Mouse (Mus musculus) stomach, embryonic 16.5 days (tissue): Measurements from ENCODE around the gene Ankrd54. TPM values are rescaled to one million over a fixed set of nuclear protein-coding genes. Genes with fewer than 3 reads are reported as not detected.

Source experiments
- ATAC-seq: fragments of 200-750 bp; cut with Nextera tagmentation; 2 replicates; pipeline ENCODE4 v1.8.0; 2017; ENCODE audit warnings: moderate number of reproducible peaks, moderate TSS enrichment; ENCODE audit not compliant: insufficient read depth, low FRiP score
- H3K27ac ChIP-seq: fragments of 300-500 bp; sonication (generic); 2 replicates; pipeline ENCODE4 v1.5.1; 2014; ENCODE audit warnings: low read length
- H3K27me3 ChIP-seq: fragments of 300-500 bp; sonication (generic); 2 replicates; pipeline ENCODE4 v1.6.1; 2014; ENCODE audit warnings: low read length, control low read depth, mixed read lengths; ENCODE audit not compliant: control insufficient read depth, insufficient read depth
- H3K36me3 ChIP-seq: fragments of 300-500 bp; sonication (generic); 2 replicates; pipeline ENCODE4 v1.6.1; 2014; ENCODE audit warnings: low read length; ENCODE audit not compliant: control insufficient read depth, insufficient read depth
- H3K4me1 ChIP-seq: fragments of 300-500 bp; sonication (generic); 2 replicates; pipeline ENCODE4 v1.6.1; 2014; ENCODE audit warnings: low read length, control low read depth, mixed read lengths; ENCODE audit not compliant: control insufficient read depth, insufficient read depth
- H3K4me2 ChIP-seq: fragments of 300-500 bp; sonication (generic); 2 replicates; pipeline ENCODE4 v1.6.1; 2014; ENCODE audit warnings: low read depth, low read length, mixed read lengths
- H3K4me3 ChIP-seq: fragments of 300-500 bp; sonication (generic); replicated peaks from 2 replicates; pipeline ENCODE4 v1.5.1; 2014; ENCODE audit warnings: mild to moderate bottlenecking, low read length
- H3K9ac ChIP-seq: fragments of 300-500 bp; sonication (generic); 2 replicates; pipeline ENCODE4 v1.6.1; 2014; ENCODE audit warnings: low read length
- H3K9me3 ChIP-seq: fragments of 300-500 bp; sonication (generic); replicated peaks from 2 replicates; pipeline ENCODE4 v1.6.1; 2016; ENCODE audit warnings: low read length, control low read depth; ENCODE audit not compliant: control insufficient read depth
- WGBS: fragments of 180-500 bp; shearing (Covaris S2); extraction: QIAGEN DNeasy Blood & Tissue Kit; methylation state at CpG from one replicate; pipeline ENCODE4 v1.1.7; 2014; 5-methylcytosine and 5-hydroxymethylcytosine counted together
- polyA plus RNA-seq: library from polyadenylated mRNA; unstranded; fragments of >200 nt; fragmentation: Nextera tagmentation; extraction: Ambion mirVana; gene quantifications from 2 replicates; pipeline ENCODE4 v1.2.1, GENCODE M21; 2015

The Ankrd54 gene
- polyA plus RNA-seq, 1 experiment from 2014 or later, result 35.8 TPM

DNA sequence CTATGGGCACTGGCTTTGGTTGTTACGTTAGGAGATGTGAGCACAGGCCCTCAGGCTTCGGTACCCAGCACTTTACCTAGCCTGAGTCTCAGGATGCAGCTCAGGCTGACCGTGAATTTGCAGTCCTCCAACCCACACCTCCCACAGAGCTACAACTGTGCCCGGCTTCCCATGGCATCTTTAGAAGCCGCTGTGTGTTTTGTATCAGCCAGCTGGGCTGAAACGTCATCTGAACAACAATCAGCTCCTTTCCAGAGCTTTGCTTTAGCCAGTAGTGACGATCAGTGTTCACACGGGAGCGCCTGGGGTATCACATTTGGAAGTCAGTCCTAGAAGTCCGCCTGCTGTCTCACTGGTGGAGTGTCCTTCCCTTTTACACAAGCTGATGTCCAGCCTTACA lies 40.6 kb upstream of the Ankrd54 start:
- no peak overlapping the region for H3K9ac ChIP-seq
- WGBS, result 69% methylated on average over 10 of the region's 10 CpGs
- no peaks in the 10 kb centered on the region for H3K9me3 ChIP-seq
- H3K27ac ChIP-seq, result no peak overlapping the region
- no peaks in the 10 kb centered on the region for H3K36me3 ChIP-seq
- no peak overlapping the region for H3K4me2 ChIP-seq
- peaks cover 20% of the 10 kb centered on the region for H3K4me1 ChIP-seq
- ATAC-seq, result no peak
- H3K4me3 ChIP-seq, result no peak overlapping the region
- H3K27me3 ChIP-seq, result no peaks in the 10 kb centered on the region

DNA sequence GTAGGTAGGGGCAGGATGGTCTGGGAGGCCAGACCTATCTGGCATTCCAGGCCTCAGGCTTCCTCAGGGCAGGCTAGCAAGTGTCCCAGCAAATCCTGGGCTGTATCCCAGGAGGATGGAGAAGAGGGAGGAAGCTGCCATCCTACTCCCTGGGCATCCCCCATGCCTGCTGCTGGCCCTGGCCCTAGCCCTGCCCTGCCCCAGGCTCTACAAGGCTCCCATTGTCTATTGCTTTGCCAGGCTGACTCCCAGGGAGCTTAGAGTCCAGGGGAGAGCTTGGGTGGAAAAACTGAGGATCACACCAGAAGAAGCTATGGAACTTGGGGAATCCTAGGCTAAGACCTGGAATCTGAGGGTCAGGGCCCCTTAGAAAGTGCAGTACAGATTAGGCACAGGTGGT lies 38.8 kb upstream of the Ankrd54 start:
- peak overlapping the region; percentile 23; the same call in 1 of the 2 replicates for H3K9ac ChIP-seq

DNA sequence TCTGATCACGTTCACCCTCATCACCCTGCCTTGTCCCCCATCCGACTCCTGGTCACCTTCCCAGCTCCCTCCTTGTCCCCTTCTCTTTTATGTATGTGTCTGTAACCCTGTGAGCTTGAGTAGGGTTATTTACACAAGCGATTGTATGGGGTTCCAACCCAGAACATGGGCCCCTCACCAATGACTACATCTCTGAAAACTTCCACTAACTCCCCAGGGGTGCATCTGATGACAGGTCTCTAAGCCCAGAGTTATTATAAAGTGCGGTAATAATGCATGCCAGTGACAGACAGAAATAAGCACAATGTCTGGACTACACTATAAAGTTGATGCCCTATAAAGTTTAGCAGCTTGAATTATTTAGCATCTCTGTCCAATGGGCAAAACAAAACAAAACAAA lies 37.7 kb upstream of the Ankrd54 start:
- no peak overlapping the region for H3K4me3 ChIP-seq
- H3K36me3 ChIP-seq, result no peaks in the 10 kb centered on the region
- H3K9ac ChIP-seq, result no peak overlapping the region
- no peak for ATAC-seq
- H3K4me2 ChIP-seq, result no peak overlapping the region
- WGBS, result 71% methylated on average over 4 of the region's 4 CpGs
- peaks cover 39% of the 10 kb centered on the region for H3K4me1 ChIP-seq
- H3K9me3 ChIP-seq, result no peaks in the 10 kb centered on the region
- no peaks in the 10 kb centered on the region for H3K27me3 ChIP-seq
- no peak overlapping the region for H3K27ac ChIP-seq

More for the DNA sequence above, 38.8 kb upstream of the Ankrd54 start:
- Histone ChIP-seq H3K9me3 (no peaks in the 10 kb centered on the region), H3K4me3 (no peak overlapping the region), H3K4me2 (no peak overlapping the region), H3K36me3 (no peaks in the 10 kb centered on the region), H3K4me1 (peaks cover 34% of the 10 kb centered on the region), H3K27me3 (no peaks in the 10 kb centered on the region), H3K27ac (peak overlapping the region; percentile 30; the same call in 1 of the 2 replicates)
- ATAC-seq, result no peak

DNA sequence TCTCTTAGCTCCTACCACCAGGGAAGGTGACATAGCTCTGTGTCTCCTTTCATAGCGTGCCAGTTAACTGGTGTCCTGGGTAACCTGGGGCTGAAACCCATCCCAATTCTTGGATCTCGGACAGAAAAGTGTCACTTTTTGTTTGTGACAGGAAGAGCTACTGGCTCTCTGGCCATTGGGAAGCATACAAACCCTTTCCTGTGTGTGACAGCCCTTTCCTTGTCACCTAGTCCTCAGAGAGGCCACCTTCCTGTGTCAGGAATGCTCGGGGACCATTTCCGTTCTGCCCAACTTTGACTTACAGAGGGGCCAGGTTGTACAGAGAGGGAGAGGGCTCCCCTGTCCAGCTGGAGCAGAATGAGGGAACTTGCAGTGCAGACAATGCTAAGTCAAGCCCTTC lies 36.8 kb upstream of the Ankrd54 start:
- Histone ChIP-seq H3K27me3 (no peaks in the 10 kb centered on the region), H3K9me3 (no peaks in the 10 kb centered on the region), H3K4me3 (no peak overlapping the region), H3K9ac (no peak overlapping the region; the same call in 1 of the 2 replicates), H3K27ac (peak overlapping the region; percentile 95), H3K4me2 (no peak overlapping the region), H3K4me1 (peaks cover 39% of the 10 kb centered on the region), H3K36me3 (no peaks in the 10 kb centered on the region)
- ATAC-seq, result no peak
- WGBS, result 74% methylated on average over 4 of the region's 4 CpGs

DNA sequence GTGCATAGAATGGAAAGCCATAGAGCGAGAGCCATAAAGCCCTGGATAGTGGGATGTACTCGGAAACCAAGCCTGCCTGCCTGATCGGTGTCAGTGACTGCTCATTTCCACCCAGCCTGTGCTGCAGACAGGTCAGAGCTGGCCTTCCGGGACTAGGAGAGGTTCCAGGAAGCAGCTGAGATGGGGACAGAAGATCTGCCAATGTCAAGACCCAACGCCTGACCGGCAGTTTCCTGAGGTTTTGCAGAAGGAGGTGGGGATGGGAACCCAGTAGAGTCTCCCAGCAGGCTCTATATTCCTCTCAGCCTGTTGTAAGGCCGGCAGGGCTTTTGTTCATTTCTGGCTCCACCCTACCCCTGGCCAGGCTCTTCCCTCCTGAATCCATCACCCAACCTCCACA lies 36.2 kb upstream of the Ankrd54 start:
- Histone ChIP-seq H3K9me3 (no peaks in the 10 kb centered on the region), H3K27me3 (no peaks in the 10 kb centered on the region), H3K4me3 (no peak overlapping the region), H3K9ac (peak overlapping the region; percentile 28; the same call in 1 of the 2 replicates), H3K4me2 (no peak overlapping the region), H3K4me1 (peaks cover 39% of the 10 kb centered on the region), H3K36me3 (no peaks in the 10 kb centered on the region), H3K27ac (peak overlapping the region; percentile 95)
- ATAC-seq, result no peak
- 55% methylated on average over 7 of the region's 7 CpGs for WGBS

DNA sequence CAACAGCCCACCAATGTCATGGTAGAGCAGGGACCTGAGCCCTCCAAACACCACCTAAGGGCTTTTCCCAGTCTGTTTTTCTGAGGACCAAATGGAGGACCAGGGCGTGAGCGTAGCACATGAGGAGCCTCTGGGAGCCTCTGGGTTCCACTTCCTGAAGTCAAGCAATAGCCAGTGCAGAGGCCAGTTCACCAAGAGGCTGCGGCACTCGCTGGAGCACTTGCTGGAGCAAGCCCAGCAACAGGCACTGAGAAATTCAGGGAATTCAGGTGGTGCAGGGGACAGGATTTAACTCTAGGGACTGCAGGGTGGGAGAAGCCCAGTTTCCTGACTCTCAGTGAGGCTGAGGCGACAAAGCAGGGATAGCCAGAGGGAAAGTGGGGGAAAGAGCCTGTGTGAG lies 35.5 kb upstream of the Ankrd54 start:
- Histone ChIP-seq H3K4me2 (0 out of 2 replicates have a peak overlapping the region, but pooled peaks have one; percentile 35), H3K4me3 (no peak overlapping the region), H3K9me3 (no peaks in the 10 kb centered on the region), H3K9ac (peak overlapping the region; percentile 57), H3K36me3 (no peaks in the 10 kb centered on the region), H3K27ac (peak overlapping the region; percentile 95), H3K27me3 (no peaks in the 10 kb centered on the region), H3K4me1 (peaks cover 39% of the 10 kb centered on the region)
- no peak for ATAC-seq
- WGBS, result 52% methylated on average over 5 of the region's 5 CpGs

DNA sequence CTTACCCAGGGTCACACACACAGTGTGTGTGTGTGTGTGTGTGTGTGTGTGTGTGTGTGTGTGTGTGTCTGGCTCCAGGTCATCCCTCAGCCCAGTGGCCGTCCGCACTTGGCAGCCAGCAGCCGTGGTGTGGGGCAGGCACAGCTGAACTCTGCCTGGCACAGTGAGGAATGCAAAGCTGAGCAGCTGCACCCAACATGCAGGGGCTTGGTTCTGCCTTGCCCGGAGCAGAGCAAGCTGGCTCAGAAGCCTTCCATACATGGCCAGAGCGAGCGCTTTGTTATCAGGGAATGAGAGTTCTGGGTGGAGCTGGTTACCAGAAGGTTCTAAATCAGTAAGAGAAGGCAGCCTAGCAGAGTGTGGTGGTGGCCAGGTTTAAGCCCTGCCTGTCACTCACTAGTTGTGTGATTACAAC lies 34.9 kb upstream of the Ankrd54 start:
- Histone ChIP-seq H3K9me3 (no peaks in the 10 kb centered on the region), H3K4me3 (no peak overlapping the region), H3K4me1 (peaks cover 39% of the 10 kb centered on the region), H3K9ac (peak overlapping the region; percentile 57), H3K27me3 (no peaks in the 10 kb centered on the region), H3K36me3 (no peaks in the 10 kb centered on the region), H3K4me2 (peak overlapping the region; percentile 35), H3K27ac (peak overlapping the region; percentile 95)
- WGBS, result 18% methylated on average over 6 of the region's 6 CpGs
- peak; percentile 87 for ATAC-seq

DNA sequence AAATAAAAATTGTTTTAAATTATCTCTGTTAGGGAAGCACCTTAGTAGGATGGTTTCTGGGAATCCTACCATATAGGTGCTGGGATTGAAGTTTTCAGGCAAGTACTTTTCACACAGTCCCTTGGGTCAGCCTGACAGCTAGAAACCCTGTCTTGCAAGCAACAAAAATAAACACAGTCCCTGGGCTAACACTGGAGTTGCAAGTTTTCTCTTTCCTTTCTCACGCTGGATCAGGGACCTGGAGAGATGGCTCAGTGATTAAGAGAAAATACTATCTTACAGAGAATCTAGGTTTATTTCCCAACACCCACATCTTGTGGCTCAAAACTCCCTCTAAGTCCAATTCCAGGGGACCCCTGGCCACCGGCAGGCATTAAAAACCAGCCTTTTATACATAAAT lies 34.4 kb upstream of the Ankrd54 start:
- no peak for ATAC-seq
- peaks cover 39% of the 10 kb centered on the region for H3K4me1 ChIP-seq
- H3K9me3 ChIP-seq, result no peaks in the 10 kb centered on the region
- H3K27ac ChIP-seq, result peak overlapping the region; percentile 95
- peak overlapping the region; percentile 35 for H3K4me2 ChIP-seq
- no peaks in the 10 kb centered on the region for H3K27me3 ChIP-seq
- WGBS, result 15% methylated on average over 2 of the region's 2 CpGs
- peak overlapping the region; percentile 57 for H3K9ac ChIP-seq
- no peak overlapping the region for H3K4me3 ChIP-seq
- H3K36me3 ChIP-seq, result no peaks in the 10 kb centered on the region

DNA sequence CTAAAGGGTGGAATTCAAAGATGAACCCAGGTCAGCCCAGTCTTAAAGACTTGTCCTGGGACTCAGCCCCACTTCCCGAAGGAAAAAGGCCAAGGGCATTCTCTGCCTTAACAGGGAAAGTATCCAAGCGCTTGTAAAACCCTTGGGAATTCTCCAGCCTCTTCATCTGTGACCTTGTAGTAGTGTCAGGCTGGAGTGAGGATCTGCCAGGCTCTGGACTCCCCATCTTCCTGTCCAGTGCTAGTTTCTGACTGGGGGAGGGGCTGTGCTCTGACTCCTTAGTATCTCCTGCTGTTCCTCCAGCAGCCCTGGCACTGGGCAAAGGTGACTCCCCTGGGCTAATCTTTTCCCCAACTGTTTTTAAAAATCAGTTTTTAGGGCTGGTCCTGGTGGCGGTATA lies 33.9 kb upstream of the Ankrd54 start:
- H3K4me1 ChIP-seq, result peaks cover 36% of the 10 kb centered on the region
- H3K9me3 ChIP-seq, result no peaks in the 10 kb centered on the region
- ATAC-seq, result no peak
- WGBS, result 59% methylated on average over 3 of the region's 3 CpGs
- H3K4me2 ChIP-seq, result no peak overlapping the region
- H3K27ac ChIP-seq, result peak overlapping the region; percentile 95
- H3K9ac ChIP-seq, result 0 out of 2 replicates have a peak overlapping the region, but pooled peaks have one; percentile 19
- no peak overlapping the region for H3K4me3 ChIP-seq
- no peaks in the 10 kb centered on the region for H3K27me3 ChIP-seq
- no peaks in the 10 kb centered on the region for H3K36me3 ChIP-seq
